Mouse (Mus musculus) ES-E14 (cell line): ENCODE results near the gene Spry1.

Experiments used
- CHD2 ChIP-seq: IDR thresholded peaks from 2 replicates; pipeline ENCODE4 v1.6.1; 2014; ENCODE audit warnings: mild to moderate bottlenecking, low read depth, low read length, inconsistent platforms
- HCFC1 ChIP-seq: IDR thresholded peaks from 2 replicates; pipeline ENCODE4 v1.6.1; 2012; ENCODE audit warnings: low read length, inconsistent platforms, borderline replicate concordance; ENCODE audit not compliant: insufficient read depth
- MAFK ChIP-seq: IDR thresholded peaks from 2 replicates; pipeline ENCODE4 v1.6.1; 2014; ENCODE audit warnings: mild to moderate bottlenecking, low read depth, low read length, inconsistent platforms; ENCODE audit not compliant: insufficient read depth
- ZC3H11A ChIP-seq: IDR thresholded peaks from 2 replicates; pipeline ENCODE4 v1.6.1; 2012; ENCODE audit warnings: low read depth, mild to moderate bottlenecking, inconsistent platforms, low read length, borderline replicate concordance
- ZNF384 ChIP-seq: IDR thresholded peaks from 2 replicates; pipeline ENCODE4 v1.6.1; 2012; ENCODE audit warnings: low read depth, low read length, inconsistent platforms

GRCm38 (mm10) chr3:37613722-37614121, 26.0 kb upstream of the Spry1 start:
- TF ChIP-seq CHD2: no peak
- TF ChIP-seq ZNF384: no peak
- TF ChIP-seq MAFK: no peak
- no peak for TF ChIP-seq HCFC1
- TF ChIP-seq ZC3H11A: no peak
